Mouse (Mus musculus) limb, embryonic 10.5 days (tissue): ENCODE results near the gene Gna15. TPM values are rescaled to one million over a fixed set of nuclear protein-coding genes. Genes with fewer than 3 reads are reported as not detected.
A peak's percentile ranks its signal among the peaks of the same experiment; 100 is the strongest.

Source experiments
- DNase-seq: peaks from one replicate; pipeline ENCODE4 v3.0.0-alpha.2; 2017; ENCODE audit warnings: low spot score
- H3K27ac ChIP-seq: fragments of 300-500 bp; sonication (generic); 2 replicates; pipeline ENCODE4 v1.5.1; 2016; ENCODE audit warnings: mild to moderate bottlenecking
- H3K27me3 ChIP-seq: fragments of 300-500 bp; sonication (generic); 2 replicates; pipeline ENCODE4 v1.6.1; 2016; ENCODE audit warnings: low read depth, mild to moderate bottlenecking; ENCODE audit not compliant: poor library complexity, severe bottlenecking
- H3K36me3 ChIP-seq: fragments of 300-500 bp; sonication (generic); 2 replicates; pipeline ENCODE4 v1.6.1; 2016; ENCODE audit warnings: mild to moderate bottlenecking, moderate library complexity
- H3K4me1 ChIP-seq: fragments of 300-500 bp; sonication (generic); 2 replicates; pipeline ENCODE4 v1.6.1; 2016
- H3K4me3 ChIP-seq: fragments of 300-500 bp; sonication (generic); 2 replicates; pipeline ENCODE4 v1.5.1; 2016; ENCODE audit warnings: mild to moderate bottlenecking, moderate library complexity
- H3K9me3 ChIP-seq: fragments of 300-500 bp; sonication (generic); replicated peaks from 2 replicates; pipeline ENCODE4 v1.6.1; 2016; ENCODE audit warnings: mild to moderate bottlenecking
- WGBS: fragments of 180-500 bp; shearing (Covaris S2); methylation state at CpG from one replicate; pipeline ENCODE4 v1.1.7; 2016; 5-methylcytosine and 5-hydroxymethylcytosine counted together
- polyA plus RNA-seq: library from polyadenylated mRNA; unstranded; fragments of >200 nt; fragmentation: Nextera tagmentation; extraction: Ambion mirVana; gene quantifications from 2 replicates; pipeline ENCODE4 v1.2.1, GENCODE M21; 2016

The Gna15 gene
- polyA plus RNA-seq, 1 experiment from 2014 or later = 0.80 TPM

GRCm38 (mm10) chr10:81534826-81535225 lies 10.8 kb upstream of the Gna15 start:
- WGBS = 47% methylated on average over 16 of the region's 16 CpGs
- peaks cover 94% of the 10 kb centered on the region for H3K36me3 ChIP-seq

GRCm38 (mm10) chr10:81526779-81527178 lies 2.8 kb upstream of the Gna15 start:
- Histone ChIP-seq H3K4me3 (no peak overlapping the region), H3K36me3 (peaks cover 40% of the 10 kb centered on the region), H3K27ac (no peak overlapping the region), H3K27me3 (peaks cover 17% of the 10 kb centered on the region), H3K4me1 (peaks cover 10% of the 10 kb centered on the region), H3K9me3 (no peaks in the 10 kb centered on the region)
- 17% methylated on average over 14 of the region's 14 CpGs for WGBS
- DNase-seq = peak; percentile 91

More at GRCm38 (mm10) chr10:81534826-81535225, 10.8 kb upstream of the Gna15 start:
- Histone ChIP-seq H3K27me3 (no peaks in the 10 kb centered on the region), H3K9me3 (no peaks in the 10 kb centered on the region), H3K27ac (no peak overlapping the region), H3K4me1 (peaks cover 11% of the 10 kb centered on the region), H3K4me3 (no peak overlapping the region)
- no peak for DNase-seq

- peaks cover 17% of the 10 kb centered on the region for H3K27me3 ChIP-seq
- no peak overlapping the region for H3K4me3 ChIP-seq
- no peaks in the 10 kb centered on the region for H3K9me3 ChIP-seq
- DNase-seq = no peak
- peaks cover 24% of the 10 kb centered on the region for H3K36me3 ChIP-seq
- 55% methylated on average over 12 of the region's 13 CpGs for WGBS
- H3K27ac ChIP-seq = no peak overlapping the region
- H3K4me1 ChIP-seq = peaks cover 10% of the 10 kb centered on the region
Measured at GRCm38 (mm10) chr10:81525017-81525694, 1.1 kb upstream of the Gna15 start.

- peak overlapping the region; percentile 21; the same call in 1 of the 2 replicates for H3K4me3 ChIP-seq
- 17% methylated on average over 19 of the region's 19 CpGs for WGBS
- H3K27me3 ChIP-seq = peaks cover 17% of the 10 kb centered on the region
- peaks cover 8% of the 10 kb centered on the region for H3K36me3 ChIP-seq
- no peak for DNase-seq
- peaks cover 14% of the 10 kb centered on the region for H3K4me1 ChIP-seq
- no peaks in the 10 kb centered on the region for H3K9me3 ChIP-seq
- H3K27ac ChIP-seq = peak overlapping the region; percentile 63; the same call in 1 of the 2 replicates
Measured at GRCm38 (mm10) chr10:81523570-81523969, 455 bp downstream of the Gna15 start.

GRCm38 (mm10) chr10:81523142-81523541 lies 883 bp downstream of the Gna15 start:
- H3K27ac ChIP-seq = no peak overlapping the region
- no peaks in the 10 kb centered on the region for H3K9me3 ChIP-seq
- 85% methylated on average over 6 of the region's 6 CpGs for WGBS
- H3K27me3 ChIP-seq = peaks cover 17% of the 10 kb centered on the region
- peaks cover 14% of the 10 kb centered on the region for H3K4me1 ChIP-seq
- no peak overlapping the region for H3K4me3 ChIP-seq
- no peak for DNase-seq
- peaks cover 4% of the 10 kb centered on the region for H3K36me3 ChIP-seq

GRCm38 (mm10) chr10:81519978-81520365 lies 4.1 kb downstream of the Gna15 start:
- H3K36me3 ChIP-seq = no peaks in the 10 kb centered on the region
- peaks cover 14% of the 10 kb centered on the region for H3K4me1 ChIP-seq
- no peak overlapping the region for H3K27ac ChIP-seq
- no peak for DNase-seq
- 75% methylated on average over 3 of the region's 3 CpGs for WGBS
- H3K9me3 ChIP-seq = no peaks in the 10 kb centered on the region
- no peak overlapping the region for H3K4me3 ChIP-seq
- H3K27me3 ChIP-seq = peaks cover 17% of the 10 kb centered on the region

- Histone ChIP-seq H3K4me3 (no peak overlapping the region), H3K9me3 (no peaks in the 10 kb centered on the region), H3K27me3 (peaks cover 16% of the 10 kb centered on the region), H3K27ac (no peak overlapping the region), H3K36me3 (no peaks in the 10 kb centered on the region), H3K4me1 (peaks cover 14% of the 10 kb centered on the region)
- DNase-seq = no peak
- WGBS = 85% methylated on average over 6 of the region's 6 CpGs
Measured at GRCm38 (mm10) chr10:81519227-81519977, 4.6 kb downstream of the Gna15 start.

GRCm38 (mm10) chr10:81518546-81518945 lies 5.5 kb downstream of the Gna15 start:
- Histone ChIP-seq H3K27me3 (peaks cover 9% of the 10 kb centered on the region), H3K4me1 (0 out of 2 replicates have a peak, but pooled peaks cover 6% of the 10 kb centered on the region), H3K9me3 (0 out of 2 replicates have a peak, but pooled peaks cover 2% of the 10 kb centered on the region), H3K4me3 (no peak overlapping the region), H3K36me3 (no peaks in the 10 kb centered on the region), H3K27ac (no peak overlapping the region)
- 12% methylated on average over 4 of the region's 4 CpGs for WGBS
- DNase-seq = peak; percentile 81

- 0 out of 2 replicates have a peak, but pooled peaks cover 2% of the 10 kb centered on the region for H3K9me3 ChIP-seq
- H3K4me3 ChIP-seq = no peak overlapping the region
- no peaks in the 10 kb centered on the region for H3K36me3 ChIP-seq
- DNase-seq = no peak
- 71% methylated on average over 8 of the region's 8 CpGs for WGBS
- peaks cover 13% of the 10 kb centered on the region for H3K27me3 ChIP-seq
- peaks cover 6% of the 10 kb centered on the region; the same call in 1 of the 2 replicates for H3K4me1 ChIP-seq
- no peak overlapping the region for H3K27ac ChIP-seq
Measured at GRCm38 (mm10) chr10:81517227-81517626, 6.8 kb downstream of the Gna15 start.

- no peak for DNase-seq
- Histone ChIP-seq H3K4me3 (no peak overlapping the region), H3K27ac (no peak overlapping the region), H3K4me1 (peaks cover 6% of the 10 kb centered on the region; the same call in 1 of the 2 replicates), H3K9me3 (0 out of 2 replicates have a peak, but pooled peaks cover 2% of the 10 kb centered on the region), H3K27me3 (peaks cover 29% of the 10 kb centered on the region), H3K36me3 (no peaks in the 10 kb centered on the region)
- 88% methylated on average over 5 of the region's 5 CpGs for WGBS
Measured at GRCm38 (mm10) chr10:81513798-81514197, 10.2 kb downstream of the Gna15 start.

- Histone ChIP-seq H3K27ac (no peak overlapping the region), H3K27me3 (peaks cover 29% of the 10 kb centered on the region), H3K36me3 (no peaks in the 10 kb centered on the region), H3K9me3 (0 out of 2 replicates have a peak, but pooled peaks cover 2% of the 10 kb centered on the region), H3K4me1 (peaks cover 6% of the 10 kb centered on the region; the same call in 1 of the 2 replicates), H3K4me3 (no peak overlapping the region)
- no peak for DNase-seq
- 84% methylated on average over 14 of the region's 14 CpGs for WGBS
Measured at GRCm38 (mm10) chr10:81510246-81510810, 13.7 kb downstream of the Gna15 start.

- Histone ChIP-seq H3K4me1 (peaks cover 8% of the 10 kb centered on the region), H3K9me3 (no peaks in the 10 kb centered on the region), H3K27ac (no peak overlapping the region), H3K36me3 (no peaks in the 10 kb centered on the region), H3K27me3 (peaks cover 31% of the 10 kb centered on the region), H3K4me3 (no peak overlapping the region)
- WGBS = 74% methylated on average over 13 of the region's 13 CpGs
- DNase-seq = no peak
Measured at GRCm38 (mm10) chr10:81507691-81508489, 16.1 kb downstream of the Gna15 start.
